Mouse (Mus musculus): Measurements from ENCODE around the gene Efcab11.

The Efcab11 gene

GRCm38 (mm10) chr12:99884269-99885261 is at the start of gene Efcab11, which contains the start of gene Tdp1:
Efcab11 (minus strand) TSS chr12:99884439.
Tdp1 (plus strand) TSS chr12:99884517.
- DNase-seq (ENCODE audit: low read depth, low spot score): peak; percentile 87

- no peak for DNase-seq (ENCODE audit: low read depth, low spot score)
Measured at GRCm38 (mm10) chr12:99933630-99934029, 49.4 kb upstream of the Efcab11 start.

GRCm38 (mm10) chr12:99932245-99932644 is 48.0 kb upstream of the Efcab11 start:
- DNase-seq (ENCODE audit: low read depth, low spot score): no peak

GRCm38 (mm10) chr12:99929160-99929559 is 44.9 kb upstream of the Efcab11 start:
- DNase-seq (ENCODE audit: low read depth, low spot score): no peak

- DNase-seq (ENCODE audit: low read depth, low spot score): no peak
Measured at GRCm38 (mm10) chr12:99928311-99928710, 44.1 kb upstream of the Efcab11 start.

- DNase-seq (ENCODE audit: low read depth, low spot score): no peak
Measured at GRCm38 (mm10) chr12:99923703-99924102, 39.5 kb upstream of the Efcab11 start.

- DNase-seq (ENCODE audit: low read depth, low spot score): peak; percentile 46
Measured at GRCm38 (mm10) chr12:99923131-99923606, 38.9 kb upstream of the Efcab11 start.

GRCm38 (mm10) chr12:99921045-99921444 is 36.8 kb upstream of the Efcab11 start:
- no peak for DNase-seq (ENCODE audit: low read depth, low spot score)

- no peak for DNase-seq (ENCODE audit: low read depth, low spot score)
Measured at GRCm38 (mm10) chr12:99919636-99920035, 35.4 kb upstream of the Efcab11 start.

- DNase-seq (ENCODE audit: low read depth, low spot score): no peak
Measured at GRCm38 (mm10) chr12:99917800-99918427, 33.7 kb upstream of the Efcab11 start.

GRCm38 (mm10) chr12:99911466-99911865 is 27.2 kb upstream of the Efcab11 start:
- DNase-seq (ENCODE audit: low read depth, low spot score): no peak

- DNase-seq (ENCODE audit: low read depth, low spot score): no peak
Measured at GRCm38 (mm10) chr12:99904537-99904936, 20.3 kb upstream of the Efcab11 start.

- no peak for DNase-seq (ENCODE audit: low read depth, low spot score)
Measured at GRCm38 (mm10) chr12:99902867-99903370, 18.7 kb upstream of the Efcab11 start.

- DNase-seq (ENCODE audit: low read depth, low spot score): no peak
Measured at GRCm38 (mm10) chr12:99901973-99902866, 18.0 kb upstream of the Efcab11 start.

GRCm38 (mm10) chr12:99899991-99900390 is 15.8 kb upstream of the Efcab11 start:
- DNase-seq (ENCODE audit: low read depth, low spot score): no peak

GRCm38 (mm10) chr12:99898248-99898870 is 14.1 kb upstream of the Efcab11 start:
- DNase-seq (ENCODE audit: low read depth, low spot score): no peak

GRCm38 (mm10) chr12:99897846-99898245 is 13.6 kb upstream of the Efcab11 start:
- no peak for DNase-seq (ENCODE audit: low read depth, low spot score)

- no peak for DNase-seq (ENCODE audit: low read depth, low spot score)
Measured at GRCm38 (mm10) chr12:99885282-99885901, 1.2 kb upstream of the Efcab11 start.

- DNase-seq (ENCODE audit: low read depth, low spot score): peak; percentile 8
Measured at GRCm38 (mm10) chr12:99883713-99884105, 530 bp downstream of the Efcab11 start.

GRCm38 (mm10) chr12:99883000-99883712 is 1.1 kb downstream of the Efcab11 start:
- DNase-seq (ENCODE audit: low read depth, low spot score): peak; percentile 87
